Mouse (Mus musculus): Measurements from ENCODE around the gene Mustn1. TPM values are rescaled to one million over a fixed set of nuclear protein-coding genes. Genes with fewer than 3 reads are reported as not detected.

Mustn1 gene
- polyA plus RNA-seq, 1 experiment from 2014 or later = 1.5 TPM

DNA sequence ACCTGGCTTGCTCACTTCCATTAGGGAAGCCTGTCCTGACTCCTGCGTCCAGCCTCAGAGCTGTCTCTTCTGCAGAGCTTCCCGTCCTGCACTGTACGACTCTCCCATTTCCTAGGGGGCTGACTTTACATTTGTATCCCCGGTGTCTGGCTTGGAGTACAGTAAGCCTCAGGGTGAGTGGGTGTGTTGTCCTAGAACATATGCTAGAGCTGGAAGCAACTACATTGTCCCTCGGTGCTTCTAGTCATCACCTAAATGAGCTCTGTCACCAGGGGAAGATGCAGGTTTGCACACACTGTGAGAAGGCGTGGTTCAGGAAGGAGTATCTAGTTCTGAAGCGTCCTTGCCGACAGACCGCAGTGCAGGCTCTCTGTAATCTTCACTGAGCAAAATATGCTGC is 16.6 kb upstream of the Mustn1 start:
- Histone ChIP-seq H3K4me3 (replicated peaks; ENCODE audit: low read length) (no peak overlapping the region), H3K4me1 (replicated peaks; ENCODE audit: control insufficient read depth, insufficient read depth, low read length) (no peaks in the 10 kb centered on the region), H3K27ac (no peak overlapping the region), H3K4me2 (replicated peaks) (no peak overlapping the region), H3K9ac (no peak overlapping the region), H3K27me3 (ENCODE audit: control insufficient read depth, insufficient read depth, low read length) (no peaks in the 10 kb centered on the region), H3K36me3 (replicated peaks; ENCODE audit: control insufficient read depth, insufficient read depth) (peaks cover 24% of the 10 kb centered on the region; the same call in 1 of the 2 replicates), H3K9me3 (ENCODE audit: control insufficient read depth, low read length) (no peaks in the 10 kb centered on the region)
- WGBS = 92% methylated on average over 9 of the region's 9 CpGs
- no peak for ATAC-seq (ENCODE audit: low FRiP score)
- no peak for DNase-seq (ENCODE audit: low spot score)

DNA sequence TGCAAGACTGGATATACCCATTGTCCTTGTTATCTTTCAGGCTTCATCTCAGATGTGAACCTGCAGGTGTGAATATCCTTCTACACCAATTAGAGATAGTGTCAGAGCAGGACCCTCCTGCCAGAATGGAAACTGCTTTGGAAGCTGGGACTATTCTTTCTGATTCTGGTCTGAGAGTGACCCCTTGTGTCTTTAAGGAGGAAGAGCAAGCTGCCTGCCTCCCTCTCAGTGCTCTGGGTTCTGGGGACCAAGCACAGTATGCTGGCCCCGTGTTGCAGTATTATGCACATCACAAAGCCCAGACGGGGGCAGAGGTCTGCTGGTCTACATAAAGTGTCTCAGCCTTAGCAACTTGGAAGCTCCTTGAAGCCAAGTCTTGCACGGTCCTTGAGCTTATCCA is 13.7 kb upstream of the Mustn1 start:
- H3K4me2 ChIP-seq (replicated peaks) = no peak overlapping the region
- ATAC-seq (ENCODE audit: low FRiP score) = no peak

DNA sequence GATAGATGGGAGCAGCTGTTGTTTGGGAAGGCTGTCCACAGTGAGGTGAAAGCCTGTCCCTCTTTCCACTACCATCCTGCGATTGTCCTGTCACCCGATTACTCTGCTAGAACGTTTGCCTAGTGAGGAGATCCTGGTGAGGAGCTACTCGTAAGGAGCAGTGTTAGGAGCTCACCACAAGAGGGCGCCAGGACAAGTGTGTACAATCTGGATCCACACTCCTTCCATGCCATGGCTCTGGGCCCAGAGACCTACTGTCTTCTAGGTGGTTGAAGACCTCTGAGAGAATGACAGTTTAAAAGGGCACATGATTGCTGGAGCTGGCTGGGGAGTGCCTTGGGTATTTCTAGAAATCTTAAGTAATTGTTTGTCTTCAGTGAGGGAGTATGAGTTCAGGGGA is 12.0 kb upstream of the Mustn1 start:
- H3K4me2 ChIP-seq (replicated peaks) = no peak overlapping the region
- no peaks in the 10 kb centered on the region for H3K27me3 ChIP-seq (ENCODE audit: control insufficient read depth, insufficient read depth, low read length)
- no peak overlapping the region for H3K4me3 ChIP-seq (replicated peaks; ENCODE audit: low read length)
- peaks cover 40% of the 10 kb centered on the region; the same call in 1 of the 2 replicates for H3K36me3 ChIP-seq (replicated peaks; ENCODE audit: control insufficient read depth, insufficient read depth)
- WGBS = 40% methylated on average over 5 of the region's 5 CpGs
- H3K9ac ChIP-seq = no peak overlapping the region
- DNase-seq (ENCODE audit: low spot score) = peak; percentile 68
- H3K27ac ChIP-seq = no peak overlapping the region
- ATAC-seq (ENCODE audit: low FRiP score) = no peak
- no peaks in the 10 kb centered on the region for H3K4me1 ChIP-seq (replicated peaks; ENCODE audit: control insufficient read depth, insufficient read depth, low read length)
- H3K9me3 ChIP-seq (ENCODE audit: control insufficient read depth, low read length) = no peaks in the 10 kb centered on the region

More for the DNA sequence above, 13.7 kb upstream of the Mustn1 start:
- Histone ChIP-seq H3K27ac (no peak overlapping the region), H3K27me3 (ENCODE audit: control insufficient read depth, insufficient read depth, low read length) (no peaks in the 10 kb centered on the region), H3K36me3 (replicated peaks; ENCODE audit: control insufficient read depth, insufficient read depth) (peaks cover 33% of the 10 kb centered on the region; the same call in 1 of the 2 replicates), H3K9me3 (ENCODE audit: control insufficient read depth, low read length) (no peaks in the 10 kb centered on the region), H3K4me3 (replicated peaks; ENCODE audit: low read length) (no peak overlapping the region), H3K4me1 (replicated peaks; ENCODE audit: control insufficient read depth, insufficient read depth, low read length) (no peaks in the 10 kb centered on the region), H3K9ac (no peak overlapping the region)
- WGBS = 78% methylated on average over 3 of the region's 3 CpGs
- DNase-seq (ENCODE audit: low spot score) = peak; percentile 38

DNA sequence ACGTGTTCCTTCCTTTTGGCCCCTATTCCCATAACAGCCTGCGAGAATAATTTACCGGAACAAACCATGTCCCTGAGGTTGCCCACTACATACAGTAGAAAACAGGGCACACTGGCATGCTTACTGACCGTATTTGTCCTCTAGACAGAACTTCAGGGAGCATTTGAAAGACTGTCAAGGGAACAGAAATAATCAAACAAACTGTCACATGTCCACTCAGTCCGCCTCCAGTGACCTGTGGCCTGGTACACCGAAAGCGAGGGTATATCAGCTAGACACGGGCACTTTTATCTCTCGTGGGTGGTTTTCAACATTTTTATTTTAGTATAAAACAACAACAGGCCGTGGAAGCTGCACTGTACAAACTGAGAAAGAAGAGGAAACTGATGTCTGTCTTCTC is 10.2 kb upstream of the Mustn1 start:
- ATAC-seq (ENCODE audit: low FRiP score) (no peak), DNase-seq (ENCODE audit: low spot score) (no peak)
- Histone ChIP-seq H3K9ac (no peak overlapping the region), H3K9me3 (ENCODE audit: control insufficient read depth, low read length) (no peaks in the 10 kb centered on the region), H3K36me3 (replicated peaks; ENCODE audit: control insufficient read depth, insufficient read depth) (peaks cover 52% of the 10 kb centered on the region), H3K27ac (no peak overlapping the region), H3K27me3 (ENCODE audit: control insufficient read depth, insufficient read depth, low read length) (no peaks in the 10 kb centered on the region), H3K4me3 (replicated peaks; ENCODE audit: low read length) (no peak overlapping the region), H3K4me1 (replicated peaks; ENCODE audit: control insufficient read depth, insufficient read depth, low read length) (no peaks in the 10 kb centered on the region), H3K4me2 (replicated peaks) (no peak overlapping the region)
- 91% methylated on average over 10 of the region's 10 CpGs for WGBS

DNA sequence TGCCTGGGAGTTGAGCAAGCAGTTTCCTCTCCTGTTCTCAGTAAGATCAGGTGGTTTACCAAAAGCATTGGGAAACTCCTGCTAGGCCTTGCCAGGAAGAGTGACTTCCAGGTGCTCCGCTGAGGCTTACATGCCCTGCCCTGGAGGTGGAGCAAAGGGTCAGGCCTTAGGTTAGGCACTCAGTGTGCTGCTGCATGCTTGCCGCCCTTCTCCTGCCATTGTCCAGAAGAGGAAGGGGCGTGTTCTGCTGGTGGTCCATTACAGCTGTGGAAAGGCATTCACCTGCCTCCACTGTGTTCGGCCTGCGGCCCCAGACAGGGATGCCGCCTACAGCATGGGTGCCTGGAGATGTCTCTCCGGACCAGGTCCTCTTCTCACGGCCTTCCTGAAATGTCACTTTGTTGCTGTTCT is 9.6 kb upstream of the Mustn1 start:
- H3K9ac ChIP-seq = no peak overlapping the region
- DNase-seq (ENCODE audit: low spot score) (no peak), ATAC-seq (ENCODE audit: low FRiP score) (no peak)
- H3K36me3 ChIP-seq (replicated peaks; ENCODE audit: control insufficient read depth, insufficient read depth) = peaks cover 56% of the 10 kb centered on the region
- no peaks in the 10 kb centered on the region for H3K9me3 ChIP-seq (ENCODE audit: control insufficient read depth, low read length)
- WGBS = 93% methylated on average over 8 of the region's 8 CpGs
- no peaks in the 10 kb centered on the region for H3K4me1 ChIP-seq (replicated peaks; ENCODE audit: control insufficient read depth, insufficient read depth, low read length)
- H3K4me3 ChIP-seq (replicated peaks; ENCODE audit: low read length) = no peak overlapping the region
- H3K27ac ChIP-seq = no peak overlapping the region
- H3K27me3 ChIP-seq (ENCODE audit: control insufficient read depth, insufficient read depth, low read length) = no peaks in the 10 kb centered on the region
- H3K4me2 ChIP-seq (replicated peaks) = no peak overlapping the region

DNA sequence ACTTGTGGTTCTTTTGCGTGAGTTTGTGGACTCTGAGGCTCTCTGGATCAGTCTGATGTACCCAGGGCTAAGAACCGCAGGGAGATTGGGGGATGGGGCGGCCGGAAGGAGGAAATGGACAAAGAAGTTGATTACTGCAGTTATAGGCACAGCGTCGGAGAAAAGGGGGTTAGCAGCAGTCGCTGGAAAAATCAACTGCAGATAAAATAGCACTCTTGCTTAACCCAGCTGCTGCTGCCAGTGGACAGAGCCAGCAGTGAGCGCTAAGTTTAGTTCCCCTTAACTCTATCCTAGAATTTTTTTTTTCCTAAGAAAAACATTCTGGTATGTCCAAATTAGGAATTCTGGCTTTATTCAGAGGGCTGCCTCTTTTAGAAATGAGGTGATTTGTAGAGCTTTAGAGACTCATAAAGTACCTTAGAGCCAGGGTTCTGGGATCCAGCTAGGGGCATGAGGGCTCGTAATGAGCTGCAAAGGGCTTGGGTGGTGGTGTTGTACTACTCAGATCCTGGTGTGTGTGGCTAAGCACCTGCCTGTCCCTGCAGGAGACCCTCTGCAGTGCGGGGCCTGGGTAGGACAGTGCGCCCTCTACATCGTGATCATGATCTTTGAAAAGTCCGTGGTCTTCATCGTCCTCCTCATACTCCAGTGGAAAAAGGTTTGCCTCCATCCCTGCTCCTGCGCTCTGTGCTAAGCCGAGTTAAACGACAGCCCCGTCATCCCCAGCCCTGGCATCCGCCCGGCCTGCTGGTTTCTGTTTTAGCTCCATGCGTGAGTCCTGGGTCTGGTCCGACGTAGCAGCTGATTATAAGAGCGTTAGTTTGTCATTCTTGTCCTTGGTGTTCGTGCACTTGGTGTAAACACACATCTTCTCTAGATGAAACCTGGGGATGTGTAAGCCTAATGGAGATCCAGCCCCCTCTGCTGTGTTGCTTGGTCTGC is 8.5 kb upstream of the Mustn1 start:
- Histone ChIP-seq H3K9me3 (ENCODE audit: control insufficient read depth, low read length) (no peaks in the 10 kb centered on the region), H3K36me3 (replicated peaks; ENCODE audit: control insufficient read depth, insufficient read depth) (peaks cover 54% of the 10 kb centered on the region), H3K27me3 (ENCODE audit: control insufficient read depth, insufficient read depth, low read length) (no peaks in the 10 kb centered on the region), H3K9ac (no peak overlapping the region), H3K4me1 (replicated peaks; ENCODE audit: control insufficient read depth, insufficient read depth, low read length) (no peaks in the 10 kb centered on the region), H3K4me2 (replicated peaks) (no peak overlapping the region), H3K4me3 (replicated peaks; ENCODE audit: low read length) (no peak overlapping the region), H3K27ac (no peak overlapping the region)
- 89% methylated on average over 25 of the region's 25 CpGs for WGBS
- ATAC-seq (ENCODE audit: low FRiP score) (no peak), DNase-seq (ENCODE audit: low spot score) (no peak)

DNA sequence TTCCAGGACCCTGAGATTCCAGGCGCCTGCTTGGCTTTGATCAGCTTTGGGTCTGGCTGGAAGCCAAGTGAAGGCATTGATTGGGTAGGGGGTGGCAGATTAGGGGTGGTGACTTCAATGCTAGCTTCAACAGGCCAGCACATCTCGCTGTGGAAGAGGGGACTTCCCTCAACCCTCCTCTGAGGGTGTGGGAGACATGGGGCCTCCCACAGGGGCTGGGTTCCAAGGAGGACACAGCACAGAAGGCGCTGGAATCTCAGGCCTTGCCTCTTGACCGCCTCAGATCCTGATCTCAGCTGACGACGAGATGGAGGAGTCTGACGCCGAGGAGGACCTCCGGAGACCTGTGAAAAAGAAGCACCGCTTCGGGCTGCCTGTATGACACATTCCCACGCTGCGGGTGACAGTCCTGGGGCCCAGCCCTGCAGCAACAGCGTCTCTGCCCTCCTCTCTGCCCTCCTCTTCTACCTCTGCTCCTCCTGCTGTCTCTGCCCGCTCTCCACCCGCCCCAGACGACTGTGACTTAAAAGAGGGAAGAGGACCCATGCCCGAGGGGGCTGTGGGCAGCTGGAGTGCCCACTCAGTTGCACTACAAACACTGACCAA is 4.8 kb upstream of the Mustn1 start:
- Histone ChIP-seq H3K4me1 (replicated peaks; ENCODE audit: control insufficient read depth, insufficient read depth, low read length) (no peaks in the 10 kb centered on the region), H3K27me3 (ENCODE audit: control insufficient read depth, insufficient read depth, low read length) (no peaks in the 10 kb centered on the region), H3K36me3 (replicated peaks; ENCODE audit: control insufficient read depth, insufficient read depth) (peaks cover 44% of the 10 kb centered on the region), H3K9me3 (ENCODE audit: control insufficient read depth, low read length) (no peaks in the 10 kb centered on the region), H3K4me2 (replicated peaks) (no peak overlapping the region), H3K4me3 (replicated peaks; ENCODE audit: low read length) (no peak overlapping the region), H3K9ac (no peak overlapping the region), H3K27ac (no peak overlapping the region)
- no peak for DNase-seq (ENCODE audit: low spot score)
- no peak for ATAC-seq (ENCODE audit: low FRiP score)
- WGBS = 84% methylated on average over 18 of the region's 18 CpGs

DNA sequence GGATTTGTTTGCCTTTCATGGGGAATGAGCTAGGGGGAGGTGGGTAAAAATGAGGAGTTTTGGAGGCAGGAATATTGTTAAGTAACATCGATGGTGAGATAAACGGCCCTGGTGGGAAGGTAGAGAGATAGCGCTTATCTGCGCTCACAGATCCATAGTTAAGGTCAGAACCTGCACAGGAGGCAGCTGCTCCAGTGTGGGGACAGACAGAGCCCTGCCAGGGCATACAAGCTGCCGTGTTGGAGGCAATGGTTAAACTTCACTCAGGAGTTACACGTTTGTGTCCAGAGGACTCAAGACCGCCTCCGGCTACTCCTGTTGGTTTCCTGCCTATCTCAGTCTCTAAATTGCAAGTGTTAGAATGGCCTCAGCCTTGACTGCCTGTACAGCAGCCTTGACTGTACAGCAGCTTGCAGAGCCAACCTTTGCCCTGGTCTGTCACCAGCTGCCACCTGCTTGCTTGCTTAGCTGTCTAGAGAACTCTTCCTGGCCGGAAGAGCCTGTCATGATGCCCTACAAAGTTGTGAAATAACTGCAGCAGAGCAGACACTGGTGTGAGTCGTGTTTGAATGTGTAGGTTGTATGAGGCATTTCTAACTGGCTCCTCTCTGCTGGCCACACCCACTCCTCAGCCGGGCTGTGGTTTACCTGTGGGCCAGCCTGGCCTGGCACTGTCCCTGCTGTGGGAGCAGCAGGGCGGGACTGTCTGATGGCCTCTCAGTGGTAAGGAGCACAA is 3.7 kb upstream of the Mustn1 start:
- DNase-seq (ENCODE audit: low spot score) (no peak), ATAC-seq (ENCODE audit: low FRiP score) (no peak)
- Histone ChIP-seq H3K9me3 (ENCODE audit: control insufficient read depth, low read length) (no peaks in the 10 kb centered on the region), H3K4me1 (replicated peaks; ENCODE audit: control insufficient read depth, insufficient read depth, low read length) (no peaks in the 10 kb centered on the region), H3K27me3 (ENCODE audit: control insufficient read depth, insufficient read depth, low read length) (no peaks in the 10 kb centered on the region), H3K27ac (no peak overlapping the region), H3K9ac (no peak overlapping the region), H3K4me3 (replicated peaks; ENCODE audit: low read length) (no peak overlapping the region), H3K4me2 (replicated peaks) (no peak overlapping the region), H3K36me3 (replicated peaks; ENCODE audit: control insufficient read depth, insufficient read depth) (peaks cover 44% of the 10 kb centered on the region)
- 92% methylated on average over 12 of the region's 12 CpGs for WGBS

DNA sequence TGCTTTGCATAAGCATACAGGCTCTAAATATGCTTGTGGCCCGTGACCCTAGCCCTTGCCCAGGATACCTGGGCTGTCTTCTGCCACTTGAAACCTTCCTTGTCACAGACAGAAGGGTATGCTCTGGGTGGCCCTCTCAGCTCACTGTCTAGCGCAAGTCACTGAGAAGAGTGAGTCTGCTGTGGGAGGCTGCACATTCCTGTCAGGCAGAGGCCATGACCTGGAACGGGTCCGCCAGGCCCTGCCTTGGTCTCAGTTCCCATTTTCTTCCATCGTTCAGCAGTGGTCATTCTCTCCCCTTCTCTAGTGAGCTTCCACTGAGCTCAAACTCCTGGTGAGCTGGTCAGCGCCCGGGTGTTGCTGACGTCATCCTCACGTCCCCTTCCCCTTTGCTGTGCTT is 3.0 kb upstream of the Mustn1 start:
- Histone ChIP-seq H3K4me2 (replicated peaks) (no peak overlapping the region), H3K36me3 (replicated peaks; ENCODE audit: control insufficient read depth, insufficient read depth) (peaks cover 42% of the 10 kb centered on the region)

More for the DNA sequence above, 3.0 kb upstream of the Mustn1 start:
- H3K27ac ChIP-seq = no peak overlapping the region
- no peaks in the 10 kb centered on the region for H3K4me1 ChIP-seq (replicated peaks; ENCODE audit: control insufficient read depth, insufficient read depth, low read length)
- DNase-seq (ENCODE audit: low spot score) (no peak), ATAC-seq (ENCODE audit: low FRiP score) (no peak)
- H3K9ac ChIP-seq = no peak overlapping the region
- H3K9me3 ChIP-seq (ENCODE audit: control insufficient read depth, low read length) = no peaks in the 10 kb centered on the region
- H3K27me3 ChIP-seq (ENCODE audit: control insufficient read depth, insufficient read depth, low read length) = no peaks in the 10 kb centered on the region
- 85% methylated on average over 9 of the region's 9 CpGs for WGBS
- no peak overlapping the region for H3K4me3 ChIP-seq (replicated peaks; ENCODE audit: low read length)

Measured in hindbrain, embryonic 14.5 days (tissue).